Mouse (Mus musculus): Measurements from ENCODE around the gene Trip6. TPM values are rescaled to one million over a fixed set of nuclear protein-coding genes. Genes with fewer than 3 reads are reported as not detected.

Gene Trip6
- polyA plus RNA-seq, 1 experiment from 2014 or later: 90.5 TPM

- peak overlapping the region; percentile 65 for H3K9ac ChIP-seq (ENCODE audit: low read length)
- H3K4me3 ChIP-seq (ENCODE audit: low read length): peak overlapping the region; percentile 59
- peak overlapping the region; percentile 62 for H3K27ac ChIP-seq (ENCODE audit: low read length)
- H3K4me2 ChIP-seq (ENCODE audit: low read depth, low read length): peak overlapping the region; percentile 63
- ATAC-seq (ENCODE audit: low read depth): peak; percentile 41
- peaks cover 45% of the 10 kb centered on the region for H3K36me3 ChIP-seq (ENCODE audit: control insufficient read depth, insufficient read depth, low read length)
- H3K27me3 ChIP-seq (ENCODE audit: control insufficient read depth, insufficient read depth, low read depth, low read length): peaks cover 9% of the 10 kb centered on the region
- H3K9me3 ChIP-seq (ENCODE audit: control insufficient read depth, low read length): no peaks in the 10 kb centered on the region
- peaks cover 15% of the 10 kb centered on the region for H3K4me1 ChIP-seq (replicated peaks; ENCODE audit: control insufficient read depth, insufficient read depth, low read length)
- WGBS: 6% methylated on average over 18 of the region's 18 CpGs
Observed at GRCm38 (mm10) chr5:137294744-137295093, 19.5 kb downstream of the Trip6 start.

GRCm38 (mm10) chr5:137293839-137294743, 20.1 kb downstream of the Trip6 start, which contains the start of gene Ufsp1:
Gene Ufsp1 (plus strand): TSS chr5:137294629.
- H3K27ac ChIP-seq (ENCODE audit: low read length): peak within 1 kb of the TSS; percentile 94
- peaks cover 15% of the 10 kb centered on the region for H3K27me3 ChIP-seq (ENCODE audit: control insufficient read depth, insufficient read depth, low read depth, low read length)
- peak within 1 kb of the TSS; percentile 59 for H3K4me3 ChIP-seq (ENCODE audit: low read length)
- peak; percentile 96 for ATAC-seq (ENCODE audit: low read depth)
- WGBS: under 1% methylated on average over 52 of the region's 52 CpGs
- peaks cover 16% of the 10 kb centered on the region for H3K4me1 ChIP-seq (replicated peaks; ENCODE audit: control insufficient read depth, insufficient read depth, low read length)
- H3K9me3 ChIP-seq (ENCODE audit: control insufficient read depth, low read length): no peaks in the 10 kb centered on the region
- peak within 1 kb of the TSS; percentile 69 for H3K9ac ChIP-seq (ENCODE audit: low read length)
- peak within 1 kb of the TSS; percentile 63 for H3K4me2 ChIP-seq (ENCODE audit: low read depth, low read length)
- H3K36me3 ChIP-seq (ENCODE audit: control insufficient read depth, insufficient read depth, low read length): peaks cover 40% of the 10 kb centered on the region

- Histone ChIP-seq H3K27ac (ENCODE audit: low read length) (peak overlapping the region; percentile 94), H3K36me3 (ENCODE audit: control insufficient read depth, insufficient read depth, low read length) (peaks cover 32% of the 10 kb centered on the region), H3K9ac (ENCODE audit: low read length) (peak overlapping the region; percentile 69), H3K4me1 (replicated peaks; ENCODE audit: control insufficient read depth, insufficient read depth, low read length) (peaks cover 23% of the 10 kb centered on the region), H3K4me3 (ENCODE audit: low read length) (peak overlapping the region; percentile 59), H3K27me3 (ENCODE audit: control insufficient read depth, insufficient read depth, low read depth, low read length) (peaks cover 21% of the 10 kb centered on the region), H3K4me2 (ENCODE audit: low read depth, low read length) (peak overlapping the region; percentile 63), H3K9me3 (ENCODE audit: control insufficient read depth, low read length) (no peaks in the 10 kb centered on the region)
- under 1% methylated on average over 15 of the region's 15 CpGs for WGBS
- ATAC-seq (ENCODE audit: low read depth): peak; percentile 57
Observed at GRCm38 (mm10) chr5:137293282-137293681, 20.9 kb downstream of the Trip6 start.

- H3K9me3 ChIP-seq (ENCODE audit: control insufficient read depth, low read length): no peaks in the 10 kb centered on the region
- no peak overlapping the region for H3K4me3 ChIP-seq (ENCODE audit: low read length)
Observed at GRCm38 (mm10) chr5:137291381-137291926, 22.8 kb downstream of the Trip6 start.

GRCm38 (mm10) chr5:137290677-137291076, 23.5 kb downstream of the Trip6 start:
- no peaks in the 10 kb centered on the region for H3K9me3 ChIP-seq (ENCODE audit: control insufficient read depth, low read length)
- H3K4me3 ChIP-seq (ENCODE audit: low read length): no peak overlapping the region
- H3K27ac ChIP-seq (ENCODE audit: low read length): no peak overlapping the region
- H3K36me3 ChIP-seq (ENCODE audit: control insufficient read depth, insufficient read depth, low read length): peaks cover 6% of the 10 kb centered on the region; the same call in 1 of the 2 replicates
- peaks cover 40% of the 10 kb centered on the region for H3K27me3 ChIP-seq (ENCODE audit: control insufficient read depth, insufficient read depth, low read depth, low read length)
- WGBS: 20% methylated on average over 15 of the region's 15 CpGs
- peaks cover 34% of the 10 kb centered on the region for H3K4me1 ChIP-seq (replicated peaks; ENCODE audit: control insufficient read depth, insufficient read depth, low read length)
- H3K4me2 ChIP-seq (ENCODE audit: low read depth, low read length): no peak overlapping the region
- H3K9ac ChIP-seq (ENCODE audit: low read length): no peak overlapping the region
- no peak for ATAC-seq (ENCODE audit: low read depth)

More at GRCm38 (mm10) chr5:137291381-137291926, 22.8 kb downstream of the Trip6 start:
- Histone ChIP-seq H3K27ac (ENCODE audit: low read length) (no peak overlapping the region), H3K4me1 (replicated peaks; ENCODE audit: control insufficient read depth, insufficient read depth, low read length) (peaks cover 34% of the 10 kb centered on the region), H3K36me3 (ENCODE audit: control insufficient read depth, insufficient read depth, low read length) (peaks cover 14% of the 10 kb centered on the region), H3K9ac (ENCODE audit: low read length) (no peak overlapping the region), H3K27me3 (ENCODE audit: control insufficient read depth, insufficient read depth, low read depth, low read length) (peaks cover 35% of the 10 kb centered on the region), H3K4me2 (ENCODE audit: low read depth, low read length) (no peak overlapping the region)
- no peak for ATAC-seq (ENCODE audit: low read depth)
- 68% methylated on average over 15 of the region's 15 CpGs for WGBS

- no peak overlapping the region for H3K4me2 ChIP-seq (ENCODE audit: low read depth, low read length)
- no peak overlapping the region for H3K4me3 ChIP-seq (ENCODE audit: low read length)
- H3K4me1 ChIP-seq (replicated peaks; ENCODE audit: control insufficient read depth, insufficient read depth, low read length): peaks cover 27% of the 10 kb centered on the region
Observed at GRCm38 (mm10) chr5:137289591-137290365, 24.4 kb downstream of the Trip6 start.

GRCm38 (mm10) chr5:137288999-137289470, 25.2 kb downstream of the Trip6 start:
- Histone ChIP-seq H3K9me3 (ENCODE audit: control insufficient read depth, low read length) (no peaks in the 10 kb centered on the region), H3K27ac (ENCODE audit: low read length) (no peak overlapping the region), H3K36me3 (ENCODE audit: control insufficient read depth, insufficient read depth, low read length) (no peaks in the 10 kb centered on the region), H3K4me1 (replicated peaks; ENCODE audit: control insufficient read depth, insufficient read depth, low read length) (peaks cover 26% of the 10 kb centered on the region), H3K27me3 (ENCODE audit: control insufficient read depth, insufficient read depth, low read depth, low read length) (peaks cover 40% of the 10 kb centered on the region), H3K4me3 (ENCODE audit: low read length) (peak overlapping the region; percentile 42), H3K9ac (ENCODE audit: low read length) (0 out of 2 replicates have a peak overlapping the region, but pooled peaks have one; percentile 44), H3K4me2 (ENCODE audit: low read depth, low read length) (peak overlapping the region; percentile 67)
- 3% methylated on average over 25 of the region's 25 CpGs for WGBS
- no peak for ATAC-seq (ENCODE audit: low read depth)

More at GRCm38 (mm10) chr5:137289591-137290365, 24.4 kb downstream of the Trip6 start:
- 46% methylated on average over 13 of the region's 13 CpGs for WGBS
- ATAC-seq (ENCODE audit: low read depth): no peak
- Histone ChIP-seq H3K27ac (ENCODE audit: low read length) (no peak overlapping the region), H3K27me3 (ENCODE audit: control insufficient read depth, insufficient read depth, low read depth, low read length) (peaks cover 40% of the 10 kb centered on the region), H3K36me3 (ENCODE audit: control insufficient read depth, insufficient read depth, low read length) (no peaks in the 10 kb centered on the region), H3K9ac (ENCODE audit: low read length) (no peak overlapping the region), H3K9me3 (ENCODE audit: control insufficient read depth, low read length) (no peaks in the 10 kb centered on the region)

- H3K9ac ChIP-seq (ENCODE audit: low read length): peak overlapping the region; percentile 58
- H3K27me3 ChIP-seq (ENCODE audit: control insufficient read depth, insufficient read depth, low read depth, low read length): peaks cover 40% of the 10 kb centered on the region
- H3K27ac ChIP-seq (ENCODE audit: low read length): no peak overlapping the region
- H3K36me3 ChIP-seq (ENCODE audit: control insufficient read depth, insufficient read depth, low read length): no peaks in the 10 kb centered on the region
- H3K4me2 ChIP-seq (ENCODE audit: low read depth, low read length): peak overlapping the region; percentile 67
- peaks cover 23% of the 10 kb centered on the region for H3K4me1 ChIP-seq (replicated peaks; ENCODE audit: control insufficient read depth, insufficient read depth, low read length)
- H3K9me3 ChIP-seq (ENCODE audit: control insufficient read depth, low read length): no peaks in the 10 kb centered on the region
- under 1% methylated on average over 54 of the region's 65 CpGs for WGBS
- peak; percentile 14 for ATAC-seq (ENCODE audit: low read depth)
- peak overlapping the region; percentile 42 for H3K4me3 ChIP-seq (ENCODE audit: low read length)
Observed at GRCm38 (mm10) chr5:137287953-137288743, 26.1 kb downstream of the Trip6 start.
